Mouse (Mus musculus): Measurements from ENCODE around the gene Gm20708. TPM values are rescaled to one million over a fixed set of nuclear protein-coding genes. Genes with fewer than 3 reads are reported as not detected.
A peak's percentile ranks its signal among the peaks of the same experiment; 100 is the strongest.
"Not testable (repeated sequence)": the region's sequence is repeated elsewhere in the genome, so short reads cannot be mapped to it uniquely, and the experiment has no call there.

Gm20708 gene
- total RNA-seq, 2 experiments from 2014 or later: 2.7 to 3.5 TPM

DNA sequence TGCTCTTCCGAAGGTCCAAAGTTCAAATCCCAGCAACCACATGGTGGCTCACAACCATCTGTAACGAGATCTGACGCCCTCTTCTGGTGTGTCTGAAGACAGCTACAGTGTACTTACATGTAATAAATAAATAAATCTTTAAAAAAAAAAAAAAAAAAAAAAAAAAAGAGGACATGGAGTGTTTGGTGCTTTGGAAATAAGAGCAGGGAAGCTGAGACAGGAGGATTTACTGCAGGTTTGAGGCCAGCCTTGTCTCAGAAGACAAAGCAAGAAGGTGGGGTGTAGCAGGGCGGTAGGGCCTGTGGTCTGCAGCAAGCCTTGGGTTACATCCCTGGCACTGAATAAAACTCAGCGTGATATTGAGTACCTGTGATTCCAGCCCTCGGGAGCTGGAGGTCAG is 24.0 kb downstream of the Gm20708 start:
- DNase-seq: not testable (repeated sequence)

DNA sequence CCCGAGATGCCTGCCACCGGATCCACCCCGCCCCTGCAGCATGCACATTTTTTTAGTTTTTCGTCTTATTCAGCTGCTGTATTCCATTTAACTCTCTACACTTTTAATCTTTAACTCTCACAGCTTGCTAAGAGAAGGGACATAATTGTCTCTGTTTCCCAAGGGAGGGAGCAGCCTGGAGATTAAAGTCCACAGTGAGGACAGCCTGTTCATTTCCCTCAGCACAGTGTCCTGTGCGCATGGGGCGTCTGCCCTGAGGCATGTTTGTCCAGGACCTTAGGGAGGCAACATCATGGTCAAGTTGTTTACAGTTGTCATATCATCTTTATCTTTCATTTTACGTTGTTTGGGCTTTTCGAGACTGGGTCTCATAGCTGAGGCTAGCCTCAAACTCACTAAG is 24.6 kb downstream of the Gm20708 start:
- DNase-seq: no peak

DNA sequence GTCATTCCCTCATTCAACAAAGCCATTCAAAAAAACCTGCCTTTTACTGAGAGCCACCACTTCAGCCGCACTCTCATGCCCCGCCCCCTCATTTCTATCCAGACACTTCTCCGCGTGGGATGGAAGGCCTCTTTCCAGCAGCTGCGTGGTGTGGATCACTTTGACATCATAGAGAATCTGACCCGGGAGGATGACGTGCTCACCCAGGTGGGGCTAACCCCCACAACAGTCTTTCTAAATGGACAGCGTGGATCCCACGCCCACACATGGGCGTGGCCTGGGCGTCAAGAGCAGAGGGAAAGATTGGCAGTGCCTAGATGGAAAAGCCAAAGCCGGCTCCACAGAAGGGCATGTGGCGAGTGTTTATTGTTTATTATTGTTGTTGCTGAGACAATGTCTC is 26.8 kb downstream of the Gm20708 start:
- DNase-seq: no peak

DNA sequence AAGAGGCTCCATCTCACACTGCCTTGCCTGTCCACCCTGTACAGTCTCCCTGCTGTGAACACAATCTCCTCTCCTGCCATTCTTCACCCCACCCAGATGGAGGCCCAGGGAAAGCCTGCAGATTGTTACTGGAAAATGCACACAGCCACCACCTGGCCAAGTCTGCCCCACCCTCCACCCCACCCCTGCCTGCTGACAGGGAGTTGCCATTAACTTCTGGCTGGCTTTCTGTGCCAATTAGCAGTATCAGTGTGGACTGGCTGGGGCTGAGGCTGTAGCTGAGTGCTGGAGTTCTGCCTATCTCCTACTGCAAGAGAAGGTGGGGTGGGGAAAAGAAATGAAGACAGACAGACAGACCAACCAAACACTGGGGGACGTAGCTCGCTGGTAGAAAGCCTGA is 29.1 kb downstream of the Gm20708 start:
- DNase-seq: peak; percentile 62

DNA sequence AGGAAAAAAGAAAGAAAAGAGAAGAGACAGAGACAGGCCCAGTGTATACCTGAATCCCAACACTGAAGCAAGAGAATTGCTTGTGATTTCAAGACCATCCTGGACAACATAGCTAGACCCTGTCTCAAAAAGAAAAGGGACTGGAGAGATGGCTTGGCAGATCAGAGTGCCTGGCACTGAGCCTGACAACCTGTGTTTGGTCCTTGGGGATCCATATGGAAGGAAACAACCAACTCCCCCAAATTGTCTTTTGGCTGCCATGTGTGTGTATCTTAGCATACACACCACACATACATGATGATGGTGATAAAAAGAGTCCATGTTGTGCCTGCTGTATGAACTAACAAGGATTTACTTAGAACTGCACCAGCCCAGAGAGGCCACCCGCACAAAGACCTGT is 29.6 kb downstream of the Gm20708 start:
- DNase-seq: no peak

DNA sequence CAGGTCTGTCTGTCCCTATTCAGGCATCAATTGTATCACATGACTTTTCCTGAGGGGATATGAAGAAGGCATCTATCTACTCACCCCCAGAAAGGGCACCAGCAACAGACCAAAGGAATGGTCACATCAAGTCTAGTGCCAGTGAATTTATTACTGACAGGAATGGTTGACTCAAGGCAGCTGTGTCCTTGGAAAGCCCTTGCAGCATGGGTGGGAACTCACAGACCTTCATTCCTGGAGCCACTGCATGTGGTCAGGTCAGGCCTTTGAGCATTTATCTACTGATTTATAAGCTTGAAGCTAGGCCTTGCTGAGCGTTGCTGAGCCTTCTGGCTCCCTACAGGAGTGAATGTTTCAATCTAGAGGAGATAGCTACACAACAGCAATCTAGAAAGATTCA is 31.4 kb downstream of the Gm20708 start:
- DNase-seq: no peak

DNA sequence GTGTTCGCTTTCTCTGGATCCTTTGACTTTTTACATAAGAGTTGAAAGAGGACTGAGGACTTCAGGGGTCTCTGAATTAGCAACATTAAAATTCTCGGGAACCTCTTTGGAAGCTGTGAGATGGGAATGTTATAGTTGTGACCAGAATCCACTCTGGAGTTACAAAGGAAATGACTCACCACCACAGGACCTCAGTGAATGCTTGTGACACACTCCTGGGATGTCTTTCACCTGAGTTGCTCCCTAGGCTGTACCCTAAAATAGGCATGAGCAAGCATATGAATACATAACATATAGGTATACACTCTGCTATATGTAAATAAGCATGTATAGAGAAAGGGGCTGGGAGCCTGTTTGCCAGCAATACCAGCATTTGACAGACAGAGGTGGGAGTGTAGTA is 34.0 kb downstream of the Gm20708 start:
- DNase-seq: no peak

DNA sequence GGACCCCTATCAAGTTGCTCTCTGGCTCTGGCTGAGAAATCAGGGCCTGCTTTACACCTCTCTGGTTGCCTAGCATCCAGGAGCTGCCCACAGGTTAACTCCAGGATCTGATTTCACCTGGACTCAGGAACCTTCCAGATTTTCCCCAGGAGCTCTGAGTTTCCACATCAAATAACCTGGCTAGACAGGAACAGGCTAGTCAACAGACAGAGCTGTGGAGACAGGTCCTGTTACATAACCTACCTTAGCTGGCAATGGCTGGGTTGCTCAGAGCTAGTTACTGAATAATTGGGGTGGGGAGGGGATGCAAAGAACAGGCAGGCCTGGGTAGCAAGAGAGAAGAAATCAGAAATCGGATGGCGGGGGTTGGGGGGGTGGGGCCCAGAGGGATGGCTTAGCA is 35.5 kb downstream of the Gm20708 start:
- no peak for DNase-seq

DNA sequence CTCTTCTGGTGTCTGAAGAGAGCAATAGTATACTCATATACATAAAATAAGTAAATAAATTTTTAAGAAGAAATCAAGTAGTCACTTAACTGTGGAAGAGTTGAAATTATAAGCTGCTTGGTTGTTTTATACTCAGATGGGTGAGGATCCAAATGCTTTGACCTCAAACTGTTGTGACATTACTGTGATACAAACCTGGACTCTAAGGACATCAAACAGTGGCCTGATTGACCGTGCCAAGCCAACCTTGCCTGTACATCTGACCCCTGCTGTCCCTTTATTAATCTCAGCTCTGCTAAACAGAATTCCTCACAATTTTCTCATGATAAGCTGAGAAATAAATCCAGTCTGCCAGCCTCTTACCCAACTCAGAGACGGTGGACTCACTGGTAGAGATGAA is 36.2 kb downstream of the Gm20708 start:
- no peak for DNase-seq

DNA sequence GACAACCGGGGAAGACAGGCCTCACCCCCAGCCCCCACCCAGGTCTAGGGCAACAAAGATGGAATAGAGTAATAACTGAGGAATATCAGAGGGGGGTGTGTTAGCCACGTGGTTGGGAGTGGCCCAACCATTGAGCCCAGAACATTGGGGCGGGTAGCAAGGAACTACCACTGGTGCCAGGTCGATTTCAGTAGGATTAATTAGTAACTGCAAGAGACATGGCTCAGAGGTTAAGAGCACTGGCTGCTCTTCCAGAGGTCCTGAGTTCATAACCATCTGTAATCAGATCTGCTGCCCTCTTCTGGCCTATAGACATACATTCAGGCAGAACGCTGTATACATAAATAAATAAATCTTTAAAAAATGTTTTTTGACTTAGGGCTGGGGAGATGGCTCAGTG is 37.2 kb downstream of the Gm20708 start:
- no peak for DNase-seq

DNA sequence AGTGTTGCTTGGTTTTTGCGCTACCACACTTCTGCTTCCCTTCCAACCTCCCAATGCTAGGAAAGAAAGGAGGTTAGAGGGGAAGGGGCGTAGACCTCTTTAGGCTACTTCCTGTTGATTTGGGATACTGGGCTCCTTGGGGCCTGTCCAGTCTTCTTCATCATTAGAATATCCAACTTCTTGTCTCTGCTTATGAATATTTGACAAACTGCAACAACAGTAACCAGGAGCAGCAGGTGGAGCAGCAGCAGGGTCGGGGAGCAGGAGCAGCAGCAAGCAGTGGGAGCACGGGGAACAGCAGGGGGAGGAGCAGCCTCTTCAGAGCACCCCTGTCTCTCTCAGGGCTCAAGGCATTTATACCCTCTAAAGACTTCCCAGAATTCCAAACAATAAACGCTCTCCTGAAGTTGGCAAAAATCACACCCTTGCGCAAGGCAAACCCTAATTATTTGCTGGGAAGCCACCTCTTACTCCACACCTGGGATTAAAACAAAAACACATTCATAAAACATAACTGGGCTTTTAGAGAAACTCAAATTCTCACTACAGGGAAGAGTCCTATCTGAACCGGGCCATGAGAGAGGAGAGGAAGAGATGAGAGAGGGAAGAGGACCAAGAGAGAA is 38.2 kb downstream of the Gm20708 start:
- DNase-seq: no peak

DNA sequence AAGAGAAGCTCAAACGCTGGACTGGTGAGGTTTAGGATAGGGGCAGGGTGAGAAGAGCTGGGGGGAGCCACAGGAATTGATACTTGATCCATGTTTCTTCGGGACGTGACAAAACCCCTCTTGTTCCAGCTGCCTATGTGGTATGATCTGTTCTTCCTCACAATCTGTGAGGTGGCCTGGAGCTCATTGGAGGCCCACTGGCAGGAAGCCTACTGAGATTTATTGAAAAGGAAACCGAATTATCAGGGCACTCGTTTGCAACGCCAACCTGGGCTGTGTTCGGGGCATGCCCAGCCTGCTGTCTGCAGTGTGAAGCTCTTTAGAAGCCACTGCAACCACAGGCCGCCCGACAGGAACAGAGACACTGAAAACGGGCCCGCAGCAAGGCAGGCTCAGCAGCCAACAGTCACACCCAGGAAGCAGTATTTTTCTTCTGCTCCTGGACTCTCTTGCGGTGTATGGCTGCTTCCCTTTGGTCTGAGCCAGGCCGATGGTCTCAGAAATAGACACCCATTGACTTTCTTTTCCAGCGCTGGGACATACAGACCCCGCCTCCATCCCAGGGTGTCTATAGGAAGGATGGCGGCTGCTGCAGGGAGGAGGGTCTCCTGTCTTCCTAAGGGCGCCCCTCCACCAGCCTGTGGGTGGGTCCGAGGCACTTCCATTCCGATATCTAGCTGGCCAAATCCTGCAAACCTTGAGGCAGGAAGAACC is 39.0 kb downstream of the Gm20708 start:
- DNase-seq: no peak

DNA sequence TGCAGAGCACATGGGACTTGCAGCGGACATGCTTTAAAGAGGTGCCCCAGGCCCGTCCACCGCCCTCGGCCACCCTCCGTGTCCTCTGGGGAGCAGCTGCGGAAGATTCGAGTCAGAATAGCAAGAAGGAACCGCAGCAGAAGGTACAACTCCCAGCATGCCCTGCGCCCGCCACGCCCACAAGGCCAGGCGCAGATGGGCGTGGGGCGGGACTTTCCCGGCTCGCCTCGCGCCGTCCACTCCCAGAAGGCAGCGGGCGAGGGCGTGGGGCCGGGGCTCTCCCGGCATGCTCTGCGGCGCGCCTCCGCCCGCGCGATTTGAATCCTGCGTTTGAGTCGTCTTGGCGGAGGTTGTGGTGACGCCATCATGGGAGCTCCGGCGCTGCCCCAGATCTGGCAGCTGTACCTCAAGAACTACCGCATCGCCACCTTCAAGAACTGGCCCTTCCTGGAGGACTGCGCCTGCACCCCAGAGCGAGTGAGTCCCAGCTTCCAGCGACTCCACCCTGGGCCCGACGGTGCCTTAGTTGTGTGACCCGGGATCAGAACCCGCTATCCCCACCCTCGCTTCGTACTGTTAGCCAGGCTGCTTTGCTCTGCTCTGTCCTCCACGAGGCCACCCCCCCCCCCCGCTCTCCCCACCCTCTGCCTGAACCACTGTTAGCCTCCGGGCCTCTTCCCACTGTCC is 39.7 kb downstream of the Gm20708 start, which contains the start of gene Birc5:
Gene Birc5 (plus strand): TSS at position 267 of the 687 bp plus-strand sequence.
- peak; percentile 97 for DNase-seq

DNA sequence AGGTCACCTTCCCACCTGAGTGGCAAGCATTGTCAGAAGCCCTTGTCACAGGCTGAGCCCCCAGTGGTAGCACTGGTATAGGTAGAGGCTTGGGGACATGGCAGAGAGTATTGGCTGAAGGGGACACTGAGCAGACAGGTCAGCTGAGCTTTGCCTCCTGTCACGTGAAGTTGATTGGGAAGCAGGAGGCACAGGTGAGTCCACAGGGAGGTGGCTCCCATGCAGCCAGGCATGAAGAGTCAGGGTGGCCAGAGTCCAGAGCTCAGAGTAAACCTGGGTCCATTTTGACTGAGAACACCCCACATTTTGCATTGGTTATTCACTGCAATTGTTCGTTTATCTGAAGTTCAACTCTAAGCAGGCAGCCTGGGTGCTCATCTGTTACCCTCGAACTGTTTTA is 43.4 kb downstream of the Gm20708 start:
- DNase-seq: no peak

DNA sequence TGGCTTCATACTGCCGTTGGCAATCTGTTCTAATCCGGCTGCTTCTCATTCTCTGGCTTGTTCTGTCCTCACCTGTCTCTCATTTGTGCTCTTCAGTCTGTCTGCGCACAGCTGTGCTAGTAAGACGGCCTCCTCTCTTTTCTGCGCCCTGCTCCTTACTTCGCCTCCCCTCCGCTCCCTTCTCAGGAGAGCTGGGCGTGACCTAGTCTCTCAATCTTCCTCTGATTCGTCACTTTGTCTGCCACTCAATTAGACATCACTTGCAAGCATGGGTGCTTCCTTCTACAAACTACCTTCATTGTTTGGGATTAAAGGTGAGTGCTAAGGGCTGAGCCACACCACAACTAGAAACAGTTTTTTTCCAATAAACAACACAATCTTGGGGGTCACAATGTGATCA is 44.8 kb downstream of the Gm20708 start:
- DNase-seq: no peak

DNA sequence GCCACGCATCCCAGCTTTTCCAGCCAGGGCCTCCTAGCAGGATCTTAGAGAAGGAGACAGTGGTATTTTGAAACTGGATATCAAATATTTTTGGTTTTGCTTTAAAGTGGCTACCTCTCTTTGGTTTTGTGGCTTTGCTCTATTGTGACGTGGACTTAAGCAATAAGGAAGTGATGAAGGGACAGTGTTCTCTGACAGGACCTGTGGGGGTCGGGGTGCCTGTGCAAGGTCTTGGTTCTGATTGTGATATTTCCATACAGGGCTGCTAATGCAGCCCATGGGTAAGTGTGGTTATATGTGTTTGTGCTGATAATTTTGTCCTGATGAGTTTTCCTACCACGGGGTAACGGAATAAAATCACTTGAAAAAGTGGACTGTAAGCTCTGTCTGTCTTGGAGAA is 45.9 kb downstream of the Gm20708 start:
- no peak for DNase-seq

DNA sequence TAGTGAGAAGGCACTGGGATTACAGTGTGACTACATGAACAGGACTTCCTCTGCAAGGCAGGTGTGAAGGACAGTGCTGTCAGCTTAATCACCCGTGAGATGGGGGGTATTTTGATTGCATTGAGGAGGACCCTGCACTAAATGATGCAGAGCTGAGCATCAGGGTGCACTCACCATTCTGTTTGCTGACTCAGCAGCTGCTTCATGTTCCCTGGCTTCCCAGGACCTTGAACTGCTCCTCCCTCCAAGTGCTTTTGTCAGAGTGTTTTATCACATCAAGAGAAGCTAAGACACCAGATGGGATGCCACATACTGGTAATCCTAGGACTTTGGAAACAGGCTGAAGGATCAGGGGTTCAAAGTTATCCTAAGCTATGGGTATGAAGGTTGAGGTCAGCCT is 46.5 kb downstream of the Gm20708 start:
- DNase-seq: no peak

DNA sequence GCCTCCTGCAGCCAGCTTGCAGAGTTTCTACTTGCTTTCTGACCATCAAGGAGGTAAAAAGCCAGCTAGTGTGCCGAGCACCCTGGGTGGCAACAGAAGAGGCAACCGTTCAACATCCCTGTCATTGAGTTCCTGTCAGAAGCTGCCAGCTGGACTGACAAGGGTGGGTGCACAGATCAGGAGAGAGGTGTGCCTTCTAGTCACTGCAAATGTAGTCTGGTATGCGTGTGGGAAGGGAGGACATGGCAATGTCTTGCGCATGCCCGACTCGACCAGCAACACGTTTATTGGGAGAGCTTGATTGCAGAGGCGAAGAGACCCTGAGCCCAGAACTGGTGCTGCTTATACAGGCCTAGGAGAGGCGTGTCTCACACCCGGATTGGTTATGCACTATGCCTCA is 48.0 kb downstream of the Gm20708 start:
- DNase-seq: no peak

DNA sequence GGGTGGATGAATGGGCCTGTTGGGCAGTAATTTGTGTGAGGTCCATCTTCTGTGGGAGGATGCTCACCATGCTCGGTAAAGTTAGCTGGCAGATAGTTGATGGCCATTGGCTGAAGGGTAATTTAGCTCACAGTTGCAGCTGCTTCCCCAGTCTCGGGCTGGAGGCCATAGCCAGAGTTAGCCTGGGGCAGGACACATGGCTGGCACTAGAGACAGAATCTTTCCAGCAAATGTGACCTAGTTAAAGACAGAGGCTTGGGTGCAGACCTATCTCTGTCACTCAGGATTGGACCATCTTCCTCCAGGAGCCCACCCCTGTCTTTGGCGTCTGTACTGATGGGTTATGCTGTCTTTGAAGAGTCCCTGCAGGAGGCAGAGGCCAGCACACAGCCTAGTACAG is 48.9 kb downstream of the Gm20708 start:
- no peak for DNase-seq

DNA sequence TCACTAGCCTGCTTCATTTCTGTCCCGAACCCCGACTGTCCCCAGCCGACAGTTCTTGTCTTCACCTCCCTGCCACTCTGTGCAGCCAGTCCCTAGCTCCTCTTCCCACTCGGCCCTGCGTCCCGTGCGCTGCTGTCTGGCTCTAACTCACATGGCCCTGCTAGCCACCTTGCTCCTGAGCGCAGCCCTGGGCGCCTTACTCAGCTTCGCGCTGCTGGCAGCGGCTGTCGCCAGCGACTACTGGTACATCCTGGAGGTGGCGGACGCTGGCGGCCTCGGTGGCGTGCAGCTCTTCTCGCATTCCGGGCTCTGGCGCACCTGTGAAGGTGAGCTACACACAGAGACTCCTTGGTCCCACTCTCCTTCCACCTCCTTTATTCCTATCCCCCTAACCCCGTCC is 51.1 kb downstream of the Gm20708 start, which contains the start of gene Tmem235:
Gene Tmem235 (plus strand): TSS at position 152 of the 400 bp plus-strand sequence.
- no peak for DNase-seq

DNA sequence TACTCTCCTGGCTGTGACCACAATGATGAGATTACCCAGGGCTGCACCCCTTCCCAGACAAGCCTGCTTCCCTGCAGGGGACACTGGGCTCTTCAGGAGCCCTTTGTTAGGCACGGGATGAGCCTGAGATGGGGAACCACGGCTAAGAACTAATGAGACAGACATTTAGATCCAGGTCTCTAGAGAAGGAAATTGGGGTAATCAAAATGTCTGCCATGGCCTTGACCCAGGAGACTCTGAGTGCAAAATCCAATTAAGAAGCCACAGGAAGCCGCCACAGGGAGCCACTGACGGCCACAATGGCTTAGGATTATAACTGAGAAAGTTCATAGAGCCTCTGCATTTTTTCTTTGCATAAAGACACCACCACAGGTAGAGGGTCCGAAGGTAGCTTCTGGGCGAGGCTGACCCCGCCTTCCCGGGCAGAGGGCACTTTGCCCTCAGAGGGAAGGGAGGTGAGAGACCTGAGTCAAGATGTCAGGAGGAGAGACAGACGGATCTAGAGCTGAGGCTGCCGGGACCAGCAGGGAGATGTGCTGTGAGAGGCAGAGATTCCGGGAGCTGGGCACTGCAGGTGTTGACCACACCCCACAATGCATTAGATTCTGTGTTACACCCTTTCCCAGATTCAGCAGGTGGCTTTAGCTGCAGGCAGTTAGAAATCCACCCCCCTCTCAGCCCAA is 53.8 kb downstream of the Gm20708 start:
- DNase-seq: no peak

DNA sequence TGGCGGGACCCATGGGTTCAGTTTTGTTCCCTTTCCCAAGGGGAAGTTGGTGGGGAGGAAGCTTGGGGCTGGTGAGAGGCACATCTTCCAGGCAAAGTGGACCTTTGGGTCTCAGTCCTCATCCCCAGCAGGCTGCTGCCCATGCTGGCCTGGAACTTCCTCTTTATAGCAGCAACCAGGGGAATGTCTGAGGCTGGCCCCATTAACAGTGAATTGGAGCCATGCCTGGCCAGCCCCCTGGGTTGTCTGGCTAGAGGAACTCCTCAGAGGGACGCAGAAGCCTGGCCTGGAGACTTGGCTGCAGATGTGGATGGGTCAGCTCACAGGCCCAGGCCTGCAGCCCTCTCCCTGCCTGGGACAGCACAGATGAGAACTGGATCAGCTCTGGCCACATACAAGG is 55.3 kb downstream of the Gm20708 start:
- peak; percentile 37 for DNase-seq

DNA sequence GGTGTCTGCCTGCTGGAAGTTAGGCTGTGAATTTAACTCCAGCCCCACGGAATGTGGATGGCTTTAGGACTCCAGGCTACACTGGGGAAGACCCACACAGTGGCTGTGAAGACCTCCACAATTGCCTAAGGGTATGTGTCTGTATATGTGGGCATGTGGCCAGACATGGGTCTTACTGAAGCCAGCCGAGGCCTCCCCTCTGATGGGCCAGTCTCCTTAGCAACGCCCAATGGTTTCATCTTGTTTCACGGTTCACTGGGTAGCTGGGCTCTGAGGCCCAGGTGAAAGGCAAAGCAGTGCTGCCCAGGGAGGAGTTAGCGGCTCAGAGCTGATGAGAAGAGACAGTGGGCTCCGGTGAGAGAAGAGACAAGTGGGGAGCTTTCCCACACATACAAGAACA is 56.5 kb downstream of the Gm20708 start:
- no peak for DNase-seq
